Mouse (Mus musculus) cerebellum, adult 2 months (tissue): ENCODE measurements around the gene Glipr1l3.

Source experiments
- CTCF ChIP-seq: fragments of 200-500 bp; IDR thresholded peaks from 2 replicates; pipeline ENCODE4 v1.5.1; 2011; ENCODE audit warnings: low read depth, mild to moderate bottlenecking, control low read depth, low read length, moderate library complexity, borderline replicate concordance; ENCODE audit not compliant: insufficient read depth
- POLR2A ChIP-seq: fragments of 200-500 bp; IDR thresholded peaks from 2 replicates; pipeline ENCODE4 v1.6.1; 2011; ENCODE audit warnings: low read length, control low read depth, borderline replicate concordance; ENCODE audit not compliant: insufficient read depth

DNA sequence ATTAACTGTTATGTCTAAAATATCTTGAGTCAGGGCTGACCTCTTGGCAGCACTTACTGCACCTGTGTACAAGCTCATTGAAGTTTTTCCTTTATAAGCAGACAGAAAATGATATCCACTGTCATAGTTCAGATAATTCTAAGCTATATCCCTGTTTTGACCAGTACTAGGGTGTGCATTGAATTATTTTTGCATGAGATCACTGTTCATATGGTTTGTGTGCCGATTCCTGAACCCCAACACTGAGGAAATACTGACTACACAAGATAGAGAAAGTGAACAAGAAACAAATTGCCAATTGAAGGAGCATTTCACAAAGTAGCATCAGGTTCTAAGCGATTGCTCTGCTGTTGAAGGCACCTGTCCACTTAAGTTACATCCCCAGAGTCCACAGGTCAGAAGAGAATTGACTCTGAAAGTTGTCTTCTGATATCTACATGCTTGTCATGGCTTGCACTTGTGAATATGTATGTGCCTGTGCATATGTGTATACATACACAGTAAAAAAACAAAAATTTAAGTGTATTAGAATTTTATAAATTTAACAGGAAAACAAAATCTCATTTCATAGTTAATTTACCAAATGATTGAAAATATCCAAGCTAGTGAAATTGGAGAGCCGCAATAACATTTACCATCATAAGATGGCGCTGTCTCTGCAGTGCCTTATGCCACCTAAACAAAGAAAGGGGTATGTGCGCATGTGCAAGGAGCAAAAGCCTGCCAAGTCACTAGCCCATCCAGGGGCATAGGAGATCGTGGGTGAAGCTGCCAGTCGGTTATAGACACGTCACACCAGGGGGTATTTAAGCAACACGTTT lies 21.9 kb downstream of the Glipr1l3 start:
- TF ChIP-seq POLR2A (no peak), CTCF (0 out of 2 replicates have a peak, but pooled peaks have one; percentile 20)
